Mouse (Mus musculus) erythroblast, embryonic 14.5 days (primary cell): ENCODE measurements around the gene Otogl.

ENCODE experiments used
- GATA1 ChIP-seq: IDR thresholded peaks from 2 replicates; pipeline ENCODE4 v1.6.1; 2012; ENCODE audit warnings: low read length, inconsistent platforms, mixed read lengths
- TAL1 ChIP-seq: IDR thresholded peaks from 3 replicates; pipeline ENCODE4 v1.6.1; 2012; ENCODE audit warnings: low read length, inconsistent platforms, mixed read lengths

GRCm38 (mm10) chr10:107725631-107726030, 186.3 kb downstream of the Otogl start:
- TF ChIP-seq GATA1 (no peak), TAL1 (no peak)
